Mouse (Mus musculus) thymus, adult 18-20 months (tissue): ENCODE results near the gene Sdr39u1.

ENCODE experiments used
- DNase-seq, 2 experiments: peaks; one replicate each; pipeline ENCODE4 v3.0.0; 2022; ENCODE audit warnings: mixed read lengths in 2 of 2

Sdr39u1 gene

DNA sequence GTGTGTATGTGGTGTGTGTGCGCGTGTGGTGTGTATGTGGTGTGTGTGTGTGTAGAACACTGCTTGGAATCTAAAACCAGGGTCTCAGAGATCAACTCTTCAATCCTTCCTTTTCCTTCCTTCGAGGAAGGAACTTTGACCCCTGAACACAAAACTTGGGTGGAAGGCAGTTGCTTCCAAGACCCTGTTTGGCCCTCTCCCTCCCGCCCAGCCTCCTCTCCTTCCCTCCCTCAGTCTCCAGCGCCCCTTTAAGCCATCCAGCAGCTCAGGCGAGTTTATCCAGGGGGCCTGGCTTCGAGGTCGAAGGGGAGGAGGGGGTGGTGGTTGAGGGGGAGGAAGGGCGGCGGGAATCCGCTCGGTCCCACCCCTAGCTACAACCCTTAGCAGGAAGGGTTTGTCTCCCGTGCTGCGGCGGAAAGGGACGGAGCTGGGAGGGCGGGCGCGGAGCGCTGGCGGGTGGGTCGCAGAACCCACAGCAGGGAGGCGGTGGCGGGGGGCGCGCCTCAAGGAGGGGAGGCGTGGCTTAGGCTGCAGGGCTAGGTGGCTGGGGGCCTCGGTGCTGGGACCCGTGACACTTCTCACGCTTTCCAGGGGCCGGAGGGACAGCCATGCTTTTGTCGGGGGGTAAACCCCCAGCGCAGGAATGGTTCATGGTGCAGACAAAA is 46.3 kb downstream of the Sdr39u1 start, which contains the start of gene Nynrin:
Gene Nynrin, plus strand, starts transcription at position 390 of the 665 bp plus-strand sequence.
- DNase-seq, result peak; percentile 58 to 63

GRCm38 (mm10) chr14:55852646-55853551 is 47.2 kb downstream of the Sdr39u1 start:
- no peak for DNase-seq

GRCm38 (mm10) chr14:55850885-55851284 is 49.2 kb downstream of the Sdr39u1 start:
- no peak for DNase-seq
